In the genomic region with DNA sequence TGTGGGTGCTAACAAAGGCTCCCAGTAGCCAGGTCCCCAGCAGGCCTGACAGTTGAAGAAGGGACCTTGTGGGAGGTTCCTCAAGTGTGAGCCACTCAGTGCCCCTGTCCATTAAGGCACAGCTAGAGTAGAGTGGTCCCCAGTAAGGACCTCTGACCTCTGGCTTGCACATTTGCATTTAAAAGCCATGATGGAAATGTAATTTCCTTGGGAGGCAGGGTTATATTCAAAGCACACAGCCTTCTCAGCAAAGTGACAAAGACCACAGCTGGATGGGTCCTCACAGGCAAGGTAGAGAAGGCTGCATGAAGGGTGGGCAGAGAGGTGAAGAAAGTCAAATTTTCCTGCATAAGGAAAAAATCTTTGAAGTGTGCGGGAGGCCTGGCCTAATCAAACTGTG, we compare ENCODE assay signal across 14 mouse cellular contexts.
"Had no signal": no experiment of that assay in that cellular context is flagged by ENCODE, and none has a peak within 500 bp of the region (broad histone marks: within the 10 kb centered on the region; RNA-seq: fewer than 3 reads in every experiment).

No protein-coding gene starts in this region.

- H3K4me1 ChIP-seq: liver, embryonic 13.5 days; lung, embryonic 15.5 days; midbrain, embryonic 13.5 days; neural tube, embryonic 15.5 days had no signal

- H3K9me3 ChIP-seq: liver, embryonic 13.5 days; lung, embryonic 15.5 days; midbrain, embryonic 13.5 days; neural tube, embryonic 15.5 days had no signal

- H3K36me3 ChIP-seq: lung, embryonic 15.5 days had no signal

- H3K9ac ChIP-seq: liver, embryonic 13.5 days; liver, postnatal 0 days; lung, embryonic 15.5 days; midbrain, embryonic 13.5 days; neural tube, embryonic 15.5 days had no signal

- H3K4me2 ChIP-seq: liver, embryonic 13.5 days; lung, embryonic 15.5 days; midbrain, embryonic 13.5 days; neural tube, embryonic 15.5 days had no signal

- DNase-seq: kidney, adult 8-10 months; kidney, postnatal 10 days; kidney, postnatal 4 days; liver; liver, embryonic 13.5 days; liver, postnatal 0 days; lung, postnatal 14 days; right cerebral cortex, adult 18-20 months; right cerebral cortex, postnatal 25 days; thymus, postnatal 4 days had no signal

- ATAC-seq: liver, postnatal 0 days; midbrain, embryonic 13.5 days had no signal

- H3K27me3 ChIP-seq: liver, embryonic 13.5 days; lung, embryonic 15.5 days; midbrain, embryonic 13.5 days; neural tube, embryonic 15.5 days had no signal

- H3K27ac ChIP-seq: liver, embryonic 13.5 days; lung, embryonic 15.5 days; midbrain, embryonic 13.5 days; neural tube, embryonic 15.5 days had no signal

- H3K4me3 ChIP-seq: liver, embryonic 13.5 days; lung, embryonic 15.5 days; midbrain, embryonic 13.5 days; myocyte; neural tube, embryonic 15.5 days had no signal
